Mouse (Mus musculus) embryonic fibroblast, embryonic 13.5 days (primary cell): ENCODE measurements around the gene Synm.

Experiments used
- CTCF ChIP-seq: IDR thresholded peaks from 2 replicates; pipeline ENCODE4 v1.5.1; 2011; ENCODE audit warnings: mild to moderate bottlenecking, control low read depth, low read length, moderate library complexity, borderline replicate concordance; ENCODE audit not compliant: insufficient read depth
- POLR2A ChIP-seq: IDR thresholded peaks from 2 replicates; pipeline ENCODE4 v1.6.1; 2011; ENCODE audit warnings: low read depth, mild to moderate bottlenecking, control low read depth, low read length, moderate library complexity

DNA sequence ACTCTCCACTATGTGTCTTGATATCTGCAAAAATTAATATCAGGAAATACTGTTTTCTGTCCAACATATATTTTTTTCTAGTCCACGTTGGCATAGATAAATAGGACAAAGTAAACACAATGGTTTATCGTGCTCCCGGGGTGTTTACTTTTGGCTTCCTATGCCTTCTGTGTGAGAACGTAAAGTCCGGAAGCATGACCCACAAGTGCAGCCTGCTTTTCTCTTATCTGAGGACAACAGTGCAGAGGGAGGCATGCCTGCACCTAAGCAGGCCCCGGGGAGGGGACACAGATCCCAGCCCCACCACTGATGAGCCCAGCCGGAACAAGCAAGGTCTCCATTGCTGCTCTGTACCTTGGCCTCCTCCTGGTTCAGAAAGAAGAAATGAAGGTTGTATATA, 49.3 kb downstream of the Synm start:
- TF ChIP-seq CTCF (no peak), POLR2A (no peak)
